In genomic region chr14:61662307-61662706, GRCm38 (mm10) we compare ENCODE assay signal across 22 mouse cellular contexts. TPM values are rescaled to one million over a fixed set of nuclear protein-coding genes. Genes with fewer than 3 reads are reported as not detected.
DNase-seq lines count a peak whose midpoint lies in the region; ATAC-seq and TF ChIP-seq lines count a peak whose summit lies in the region.
"Had no signal": no experiment of that assay in that cellular context is flagged by ENCODE, and none has a peak within 500 bp of the region (broad histone marks: within the 10 kb centered on the region; RNA-seq: fewer than 3 reads in every experiment).

No protein-coding gene starts in this region.

- H3K9ac ChIP-seq in liver, embryonic 12.5 days = no peak overlapping the region
- H3K9ac ChIP-seq in liver, embryonic 11.5 days (ENCODE audit: low read depth, low read length) = no peak overlapping the region
- H3K9ac ChIP-seq in liver, embryonic 14.5 days (replicated peaks) = no peak overlapping the region; the same call in 1 of the 2 replicates
- no peak overlapping the region for H3K9ac ChIP-seq in liver, postnatal 0 days (replicated peaks)
- H3K9ac ChIP-seq in liver, embryonic 16.5 days (ENCODE audit: low read depth, low read length) = no peak overlapping the region
- H3K9ac ChIP-seq: embryonic facial prominence, embryonic 13.5 days; embryonic facial prominence, embryonic 15.5 days; forebrain, embryonic 12.5 days had no signal

- TF ChIP-seq EP300 in liver, embryonic 14.5 days (IDR thresholded peaks at IDR 0.05; ENCODE audit: low read depth) = no peak
- TF ChIP-seq EP300 in liver, postnatal 0 days (IDR thresholded peaks at IDR 0.05; ENCODE audit: low read depth) = no peak

- peaks cover 34% of the 10 kb centered on the region for H3K4me1 ChIP-seq in liver, embryonic 12.5 days
- peaks cover 13% of the 10 kb centered on the region for H3K4me1 ChIP-seq in liver, embryonic 11.5 days (replicated peaks; ENCODE audit: control insufficient read depth, insufficient read depth, low read length)
- peaks cover 15 to 17% of the 10 kb centered on the region in 2 experiments for H3K4me1 ChIP-seq in liver, embryonic 14.5 days (replicated peaks; ENCODE audit: control insufficient read depth in 2 of 2, insufficient read depth in 2 of 2, low read length in 1 of 2)
- H3K4me1 ChIP-seq in liver, postnatal 0 days (ENCODE audit: insufficient read depth) = peaks cover 9% of the 10 kb centered on the region
- H3K4me1 ChIP-seq in liver, embryonic 16.5 days (ENCODE audit: control insufficient read depth, low read depth, low read length) = peaks cover 15% of the 10 kb centered on the region
- H3K4me1 ChIP-seq: embryonic facial prominence, embryonic 13.5 days; embryonic facial prominence, embryonic 15.5 days; forebrain, embryonic 10.5 days; forebrain, embryonic 12.5 days had no signal

- 67% methylated on average over 8 of the region's 8 CpGs for WGBS in liver, embryonic 12.5 days (ENCODE audit: insufficient replicate concordance)
- WGBS in liver, embryonic 11.5 days = 77% methylated on average over 8 of the region's 8 CpGs
- WGBS in liver, embryonic 14.5 days (ENCODE audit: insufficient replicate concordance) = 66% methylated on average over 8 of the region's 8 CpGs
- WGBS in liver, postnatal 0 days (ENCODE audit: insufficient replicate concordance) = 78% methylated on average over 8 of the region's 8 CpGs
- 62% methylated on average over 8 of the region's 8 CpGs for WGBS in liver, embryonic 16.5 days (ENCODE audit: insufficient replicate concordance)

- no peaks in the 10 kb centered on the region for H3K27me3 ChIP-seq in liver, embryonic 12.5 days (replicated peaks)
- H3K27me3 ChIP-seq in liver, embryonic 11.5 days (replicated peaks; ENCODE audit: control insufficient read depth, insufficient read depth, low read length) = no peaks in the 10 kb centered on the region
- H3K27me3 ChIP-seq in liver, embryonic 14.5 days (ENCODE audit: control insufficient read depth, insufficient read depth, low read length) = no peaks in the 10 kb centered on the region
- H3K27me3 ChIP-seq in liver, postnatal 0 days (ENCODE audit: insufficient read depth, low read length) = no peaks in the 10 kb centered on the region
- no peaks in the 10 kb centered on the region for H3K27me3 ChIP-seq in liver, embryonic 16.5 days (ENCODE audit: control insufficient read depth, insufficient read depth, low read depth, low read length)
- H3K27me3 ChIP-seq: embryonic facial prominence, embryonic 13.5 days; embryonic facial prominence, embryonic 15.5 days; forebrain, embryonic 12.5 days had no signal

- peaks cover 4% of the 10 kb centered on the region for H3K36me3 ChIP-seq in liver, embryonic 12.5 days
- no peaks in the 10 kb centered on the region for H3K36me3 ChIP-seq in liver, embryonic 11.5 days (ENCODE audit: control insufficient read depth, insufficient read depth, low read length)
- no peaks in the 10 kb centered on the region for H3K36me3 ChIP-seq in liver, embryonic 14.5 days (replicated peaks; ENCODE audit: control insufficient read depth, insufficient read depth, low read depth)
- peaks cover 18% of the 10 kb centered on the region for H3K36me3 ChIP-seq in liver, postnatal 0 days (replicated peaks; ENCODE audit: insufficient read depth, low read length)
- peaks cover 2% of the 10 kb centered on the region; the same call in 1 of the 2 replicates for H3K36me3 ChIP-seq in liver, embryonic 16.5 days (ENCODE audit: control insufficient read depth, insufficient read depth)
- H3K36me3 ChIP-seq: embryonic facial prominence, embryonic 13.5 days; embryonic facial prominence, embryonic 15.5 days; forebrain, embryonic 10.5 days; forebrain, embryonic 12.5 days had no signal

- no peak overlapping the region; the same call in 1 of the 2 replicates for H3K4me2 ChIP-seq in liver, embryonic 12.5 days
- H3K4me2 ChIP-seq in liver, embryonic 11.5 days = no peak overlapping the region
- H3K4me2 ChIP-seq in liver, embryonic 14.5 days (ENCODE audit: low read depth) = no peak overlapping the region
- no peak overlapping the region for H3K4me2 ChIP-seq in liver, postnatal 0 days (ENCODE audit: low read depth, low read length)
- no peak overlapping the region for H3K4me2 ChIP-seq in liver, embryonic 16.5 days (ENCODE audit: low read depth, low read length)
- H3K4me2 ChIP-seq: embryonic facial prominence, embryonic 13.5 days; embryonic facial prominence, embryonic 15.5 days; forebrain, embryonic 12.5 days had no signal

- H3K9me3 ChIP-seq in liver, embryonic 12.5 days (replicated peaks) = no peaks in the 10 kb centered on the region
- no peaks in the 10 kb centered on the region for H3K9me3 ChIP-seq in liver, embryonic 11.5 days (ENCODE audit: control insufficient read depth, low read length)
- H3K9me3 ChIP-seq in liver, embryonic 14.5 days (ENCODE audit: control insufficient read depth, low read length) = no peaks in the 10 kb centered on the region
- no peaks in the 10 kb centered on the region for H3K9me3 ChIP-seq in liver, postnatal 0 days (ENCODE audit: low read length)
- H3K9me3 ChIP-seq in liver, embryonic 16.5 days (replicated peaks; ENCODE audit: control insufficient read depth, low read length) = no peaks in the 10 kb centered on the region
- H3K9me3 ChIP-seq: embryonic facial prominence, embryonic 13.5 days; embryonic facial prominence, embryonic 15.5 days; forebrain, embryonic 10.5 days; forebrain, embryonic 12.5 days had no signal

- no peak for DNase-seq in liver, embryonic 11.5 days (ENCODE audit: low spot score)
- no peak for DNase-seq in liver, embryonic 14.5 days (ENCODE audit: low read depth in 3 of 3, low spot score in 3 of 3)
- no peak for DNase-seq in liver, postnatal 0 days
- no peak for DNase-seq in layer of hippocampus, adult 9-10 months (ENCODE audit: low spot score)
- no peak for DNase-seq in left cerebral cortex, postnatal 10 days (ENCODE audit: extremely low spot score in 1 of 2, low spot score in 2 of 2)
- DNase-seq: adrenal gland, adult 2 months; adrenal gland, postnatal 10 days; adrenal gland, postnatal 25 days; cerebellum, adult 11 months; cerebellum, adult 18-20 months; cerebellum, adult 9-11 months; cerebellum, postnatal 14 days; embryo, embryonic 11 days had no signal

- ATAC-seq in liver, embryonic 12.5 days = peak; percentile 67; the same call in 1 of the 2 replicates
- ATAC-seq in liver, embryonic 11.5 days (replicated peaks; ENCODE audit: low FRiP score) = no peak
- ATAC-seq in liver, embryonic 14.5 days (ENCODE audit: insufficient read depth) = 0 out of 2 replicates have a peak, but pooled peaks have one; percentile 50
- ATAC-seq in liver, postnatal 0 days = no peak
- no peak for ATAC-seq in liver, embryonic 16.5 days (ENCODE audit: low read depth)
- ATAC-seq: forebrain, embryonic 14.5 days; forebrain, embryonic 16.5 days had no signal

- H3K27ac ChIP-seq in liver, embryonic 12.5 days = no peak overlapping the region
- H3K27ac ChIP-seq in liver, embryonic 11.5 days (ENCODE audit: low read depth, low read length) = no peak overlapping the region
- no peak overlapping the region for H3K27ac ChIP-seq in liver, embryonic 14.5 days
- H3K27ac ChIP-seq in liver, postnatal 0 days (ENCODE audit: low read depth) = no peak overlapping the region
- H3K27ac ChIP-seq in liver, embryonic 16.5 days (ENCODE audit: low read length) = 0 out of 2 replicates have a peak overlapping the region, but pooled peaks have one; percentile 10
- H3K27ac ChIP-seq: embryonic facial prominence, embryonic 13.5 days; embryonic facial prominence, embryonic 15.5 days; forebrain, embryonic 10.5 days; forebrain, embryonic 12.5 days had no signal

- H3K4me3 ChIP-seq in liver, embryonic 12.5 days = no peak overlapping the region
- no peak overlapping the region for H3K4me3 ChIP-seq in liver, embryonic 11.5 days (ENCODE audit: low read depth, low read length)
- no peak overlapping the region for H3K4me3 ChIP-seq in liver, embryonic 14.5 days (ENCODE audit: insufficient read depth in 1 of 2, low read depth in 2 of 2, low read length in 2 of 2)
- no peak overlapping the region for H3K4me3 ChIP-seq in liver, postnatal 0 days (ENCODE audit: low read depth, low read length)
- no peak overlapping the region for H3K4me3 ChIP-seq in liver, embryonic 16.5 days (ENCODE audit: low read depth, low read length)
- H3K4me3 ChIP-seq: embryonic facial prominence, embryonic 13.5 days; embryonic facial prominence, embryonic 15.5 days; erythroblast, embryonic 14.5 days; forebrain, embryonic 10.5 days; forebrain, embryonic 12.5 days had no signal

- intact Hi-C loops in left cerebral cortex, postnatal 10 days (cut with DNase I) = no loop called here

- TF ChIP-seq CTCF in liver, embryonic 14.5 days (IDR thresholded peaks at IDR 0.05; ENCODE audit: low read depth) = no peak
- TF ChIP-seq CTCF in liver, postnatal 0 days (IDR thresholded peaks at IDR 0.05; ENCODE audit: low read depth) = no peak

RNA-seq across cellular contexts. Expression of gene Kcnrg, which starts 55.0 kb away (rescaled TPM):
- 0.41 and 0.42 TPM in 2 replicates for polyA plus RNA-seq in liver, embryonic 12.5 days (2016; fragmentation: Nextera tagmentation; extraction: Ambion mirVana)
- 0.55 and 0.61 TPM in 2 replicates for polyA plus RNA-seq in liver, embryonic 11.5 days (2014; fragmentation: Nextera tagmentation; extraction: Ambion mirVana)
- 0.08 and 0.13 TPM in 2 replicates for polyA plus RNA-seq in liver, embryonic 14.5 days (2012; rRNA removed)
- polyA plus RNA-seq in liver, embryonic 14.5 days (2014; fragmentation: Nextera tagmentation; extraction: Ambion mirVana) = 0.19 and 0.25 TPM in 2 replicates
- 0.08 and 0.09 TPM in 2 replicates for polyA plus RNA-seq in liver, postnatal 0 days (2015; fragmentation: Nextera tagmentation; extraction: Ambion mirVana)
- 0.38 and 0.46 TPM in 2 replicates for polyA plus RNA-seq in liver, embryonic 16.5 days (2015; fragmentation: Nextera tagmentation; extraction: Ambion mirVana)
- 1 to 10 TPM; 1.2 to 1.5 TPM for total RNA-seq in left cerebral cortex, postnatal 10 days (2021)
- polyA plus RNA-seq: erythroblast, embryonic 14.5 days had no signal

Comparison
In these comparisons a context has a peak if more than half of its experiments do, and no peak if none do; other contexts are left out.
1. ATAC-seq: peak in liver, embryonic 12.5 days (single experiment) and liver, embryonic 14.5 days (single experiment); none in liver, embryonic 11.5 days (single experiment), liver, postnatal 0 days (single experiment) and liver, embryonic 16.5 days (single experiment).